Mouse (Mus musculus): Measurements from ENCODE around the gene Ppm1l. TPM values are rescaled to one million over a fixed set of nuclear protein-coding genes. Genes with fewer than 3 reads are reported as not detected.

The Ppm1l gene
- total RNA-seq (2021) = 10 to 100 TPM; 78.5 to 82.1 TPM
- long read RNA-seq, experiment 1, full-length matches to known transcripts = 23 of 44 reads
- long read RNA-seq, experiment 1, partial matches to known transcripts = 0 of 44 reads
- long read RNA-seq, experiment 1, other reads (novel, unspliced or antisense) = 21 of 44 reads
- long read RNA-seq, experiment 2, full-length matches to known transcripts = 16 of 25 reads
- long read RNA-seq, experiment 2, partial matches to known transcripts = 2 of 25 reads
- long read RNA-seq, experiment 2, other reads (novel, unspliced or antisense) = 7 of 25 reads

- intact Hi-C loops (cut with DNase I) = loop anchor here (1.0 to 10.0 kb wide), 4 partner anchors 34 to 408 kb away; partner anchors contain the start of gene Nmd3
- peak; percentile 89 to 92 for DNase-seq (ENCODE audit: low spot score in 2 of 2)
Measured at GRCm38 (mm10) chr3:69316391-69317195, at the start of gene Ppm1l. Gene Ppm1l, plus strand, starts transcription at chr3:69316861.

GRCm38 (mm10) chr3:69271812-69272211 lies 44.8 kb upstream of the Ppm1l start:
- intact Hi-C loops (cut with DNase I) = no loop called here
- DNase-seq (ENCODE audit: low spot score in 2 of 2) = no peak

- DNase-seq (ENCODE audit: low spot score in 2 of 2) = no peak
- intact Hi-C loops (cut with DNase I) = no loop called here
Measured at GRCm38 (mm10) chr3:69274018-69274663, 42.5 kb upstream of the Ppm1l start.

- intact Hi-C loops (cut with DNase I) = no loop called here
- DNase-seq (ENCODE audit: low spot score in 2 of 2) = peak; percentile 48 to 72
Measured at GRCm38 (mm10) chr3:69274664-69275312, 41.9 kb upstream of the Ppm1l start.

- intact Hi-C loops (cut with DNase I) = no loop called here
- no peak for DNase-seq (ENCODE audit: low spot score in 2 of 2)
Measured at GRCm38 (mm10) chr3:69278648-69279047, 38.0 kb upstream of the Ppm1l start.

GRCm38 (mm10) chr3:69282406-69282805 lies 34.3 kb upstream of the Ppm1l start:
- DNase-seq (ENCODE audit: low spot score in 2 of 2) = peak; percentile 5 to 41
- intact Hi-C loops (cut with DNase I) = loop anchor here (5.0 kb wide), 1 partner anchor 35 kb away; the partner anchor contains the start of gene Ppm1l

GRCm38 (mm10) chr3:69283085-69283847 lies 33.4 kb upstream of the Ppm1l start:
- peak in 1 of 2 experiments; percentile 7 for DNase-seq (ENCODE audit: low spot score in 2 of 2)
- intact Hi-C loops (cut with DNase I) = loop anchor here (5.0 kb wide), 1 partner anchor 34 kb away; the partner anchor contains the start of gene Ppm1l

GRCm38 (mm10) chr3:69289833-69290232 lies 26.8 kb upstream of the Ppm1l start:
- intact Hi-C loops (cut with DNase I) = no loop called here
- peak; percentile 58 to 62 for DNase-seq (ENCODE audit: low spot score in 2 of 2)

- intact Hi-C loops (cut with DNase I) = no loop called here
- DNase-seq (ENCODE audit: low spot score in 2 of 2) = peak; percentile 62 to 66
Measured at GRCm38 (mm10) chr3:69290294-69290693, 26.4 kb upstream of the Ppm1l start.

- intact Hi-C loops (cut with DNase I) = no loop called here
- DNase-seq (ENCODE audit: low spot score in 2 of 2) = no peak
Measured at GRCm38 (mm10) chr3:69290844-69291243, 25.8 kb upstream of the Ppm1l start.

GRCm38 (mm10) chr3:69292628-69293027 lies 24.0 kb upstream of the Ppm1l start:
- intact Hi-C loops (cut with DNase I) = no loop called here
- DNase-seq (ENCODE audit: low spot score in 2 of 2) = no peak

- no peak for DNase-seq (ENCODE audit: low spot score in 2 of 2)
- intact Hi-C loops (cut with DNase I) = no loop called here
Measured at GRCm38 (mm10) chr3:69296270-69296669, 20.4 kb upstream of the Ppm1l start.

GRCm38 (mm10) chr3:69300121-69300520 lies 16.5 kb upstream of the Ppm1l start:
- intact Hi-C loops (cut with DNase I) = no loop called here
- no peak for DNase-seq (ENCODE audit: low spot score in 2 of 2)

- no peak for DNase-seq (ENCODE audit: low spot score in 2 of 2)
- intact Hi-C loops (cut with DNase I) = loop anchor here (5.0 to 10.0 kb wide), 3 partner anchors 34 to 409 kb away; partner anchors contain the start of gene Nmd3
Measured at GRCm38 (mm10) chr3:69315810-69316390, 761 bp upstream of the Ppm1l start.

GRCm38 (mm10) chr3:69317251-69318125 lies 827 bp downstream of the Ppm1l start:
- intact Hi-C loops (cut with DNase I) = loop anchor here (1.0 to 10.0 kb wide), 4 partner anchors 35 to 407 kb away; partner anchors contain the start of gene Nmd3
- peak in 1 of 2 experiments; percentile 32 for DNase-seq (ENCODE audit: low spot score in 2 of 2)

GRCm38 (mm10) chr3:69318131-69318951 lies 1.7 kb downstream of the Ppm1l start:
- no peak for DNase-seq (ENCODE audit: low spot score in 2 of 2)
- intact Hi-C loops (cut with DNase I) = loop anchor here (5.0 to 10.0 kb wide), 3 partner anchors 36 to 406 kb away; partner anchors contain the start of gene Nmd3
